Mouse (Mus musculus): ENCODE measurements around the gene Tcea2.

- TF ChIP-seq CTCF (IDR thresholded peaks at IDR 0.05; ENCODE audit: low read depth) (no peak), EP300 (IDR thresholded peaks at IDR 0.05; ENCODE audit: low read depth) (no peak)
These were observed 34.4 kb upstream of the Tcea2 start for GRCm38 (mm10) chr2:181645666-181646065.

Data from liver, postnatal 0 days (tissue).